In genomic region chr1:36579974-36580383, GRCm38 (mm10) we compare ENCODE assay signal across 8 mouse cellular contexts. TPM values are rescaled to one million over a fixed set of nuclear protein-coding genes. Genes with fewer than 3 reads are reported as not detected.
DNase-seq lines count a peak whose midpoint lies in the region; ATAC-seq and TF ChIP-seq lines count a peak whose summit lies in the region.

No protein-coding gene starts in this region.

- TF ChIP-seq CTCF in left cerebral cortex, adult 2 months (IDR thresholded peaks at IDR 0.05) = no peak

- no peak overlapping the region for H3K9ac ChIP-seq in stomach, embryonic 15.5 days

- H3K36me3 ChIP-seq in erythroblast, embryonic 14.5 days (ENCODE audit: control insufficient read depth) = no peaks in the 10 kb centered on the region
- no peaks in the 10 kb centered on the region for H3K36me3 ChIP-seq in limb, embryonic 10.5 days
- H3K36me3 ChIP-seq in stomach, embryonic 15.5 days = no peaks in the 10 kb centered on the region

- peak overlapping the region; percentile 73 for H3K27ac ChIP-seq in left cerebral cortex, adult 2 months
- H3K27ac ChIP-seq in limb, embryonic 10.5 days = peak overlapping the region; percentile 89
- H3K27ac ChIP-seq in stomach, embryonic 15.5 days = peak overlapping the region; percentile 89

- peak overlapping the region; percentile 17; the same call in 1 of the 2 replicates for H3K4me3 ChIP-seq in left cerebral cortex, adult 2 months
- H3K4me3 ChIP-seq in erythroblast, embryonic 14.5 days (replicated peaks) = peak overlapping the region; percentile 48
- peak overlapping the region; percentile 40 for H3K4me3 ChIP-seq in limb, embryonic 10.5 days
- H3K4me3 ChIP-seq in stomach, embryonic 15.5 days (replicated peaks) = peak overlapping the region; percentile 11; the same call in 1 of the 2 replicates

- no peaks in the 10 kb centered on the region for H3K27me3 ChIP-seq in erythroblast, embryonic 14.5 days (ENCODE audit: control insufficient read depth)
- no peaks in the 10 kb centered on the region for H3K27me3 ChIP-seq in limb, embryonic 10.5 days (ENCODE audit: low read depth, poor library complexity, severe bottlenecking)
- H3K27me3 ChIP-seq in stomach, embryonic 15.5 days (replicated peaks) = no peaks in the 10 kb centered on the region

- intact Hi-C loops in left cerebral cortex, adult 2 months (cut with DNase I) = no loop called here

- H3K4me2 ChIP-seq in stomach, embryonic 15.5 days = peak overlapping the region; percentile 47

- ATAC-seq in stomach, embryonic 15.5 days (ENCODE audit: insufficient read depth, low FRiP score, low read depth) = peak; percentile 73

- no peaks in the 10 kb centered on the region for H3K9me3 ChIP-seq in erythroblast, embryonic 14.5 days (ENCODE audit: control insufficient read depth, low read length)
- no peaks in the 10 kb centered on the region for H3K9me3 ChIP-seq in limb, embryonic 10.5 days (replicated peaks)
- H3K9me3 ChIP-seq in stomach, embryonic 15.5 days = no peaks in the 10 kb centered on the region

- DNase-seq in left cerebral cortex, adult 2 months (ENCODE audit: extremely low spot score in 1 of 2, low spot score in 2 of 2) = no peak
- no peak for DNase-seq in left cerebral cortex, adult 9 months (ENCODE audit: low spot score in 2 of 2)
- no peak for DNase-seq in limb, embryonic 10.5 days (ENCODE audit: low spot score)
- no peak for DNase-seq in urinary bladder, adult 18-20 months (ENCODE audit: low spot score in 2 of 2)
- DNase-seq in adrenal gland, postnatal 14 days = no peak
- DNase-seq in lung, postnatal 36 days = no peak

- peaks cover 18% of the 10 kb centered on the region for H3K4me1 ChIP-seq in erythroblast, embryonic 14.5 days (ENCODE audit: control insufficient read depth)
- H3K4me1 ChIP-seq in limb, embryonic 10.5 days = peaks cover 90% of the 10 kb centered on the region
- peaks cover 40% of the 10 kb centered on the region for H3K4me1 ChIP-seq in stomach, embryonic 15.5 days

- WGBS in limb, embryonic 10.5 days = 44% methylated on average over 6 of the region's 6 CpGs
- 22% methylated on average over 6 of the region's 6 CpGs for WGBS in stomach, embryonic 15.5 days

RNA-seq across cellular contexts. Expression of gene Sema4c, which starts 21.8 kb away (rescaled TPM):
- 10 to 100 TPM; 17.7 to 18.4 TPM for total RNA-seq in left cerebral cortex, adult 2 months (2021)
- 0.01 and 0.02 TPM in 2 replicates for polyA plus RNA-seq in erythroblast, embryonic 14.5 days (2012)
- polyA plus RNA-seq in limb, embryonic 10.5 days (2016; fragmentation: Nextera tagmentation; extraction: Ambion mirVana) = 28.5 and 34.2 TPM in 2 replicates
- 13.6 and 15.0 TPM in 2 replicates for polyA plus RNA-seq in stomach, embryonic 15.5 days (2015; fragmentation: Nextera tagmentation; extraction: Ambion mirVana)
- total RNA-seq in adrenal gland, postnatal 14 days (2021) = 20.7 and 27.9 TPM in 2 replicates

RNA-seq across cellular contexts. Expression of gene Ankrd39, which starts 32.7 kb away (rescaled TPM):
- total RNA-seq in left cerebral cortex, adult 2 months (2021) = 10 to 100 TPM; 12.0 to 14.8 TPM
- polyA plus RNA-seq in erythroblast, embryonic 14.5 days (2012) = 0.31 and 0.45 TPM in 2 replicates
- 19.5 and 20.3 TPM in 2 replicates for polyA plus RNA-seq in limb, embryonic 10.5 days (2016; fragmentation: Nextera tagmentation; extraction: Ambion mirVana)
- 24.9 and 27.2 TPM in 2 replicates for polyA plus RNA-seq in stomach, embryonic 15.5 days (2015; fragmentation: Nextera tagmentation; extraction: Ambion mirVana)
- 11.7 and 15.3 TPM in 2 replicates for total RNA-seq in adrenal gland, postnatal 14 days (2021)

RNA-seq across cellular contexts. Expression of gene Gm42417, which starts 40.8 kb away (rescaled TPM):
- total RNA-seq in left cerebral cortex, adult 2 months (2021) = not detected
- not detected in 2 replicates for polyA plus RNA-seq in erythroblast, embryonic 14.5 days (2012)
- 0.39 TPM in 1 of 2 replicates, not detected in the other for polyA plus RNA-seq in limb, embryonic 10.5 days (2016; fragmentation: Nextera tagmentation; extraction: Ambion mirVana)
- not detected in 2 replicates for polyA plus RNA-seq in stomach, embryonic 15.5 days (2015; fragmentation: Nextera tagmentation; extraction: Ambion mirVana)
- 2.1 TPM in 1 of 2 replicates, not detected in the other for total RNA-seq in adrenal gland, postnatal 14 days (2021)

RNA-seq across cellular contexts. Expression of gene Ankrd23, which starts 43.3 kb away (rescaled TPM):
- total RNA-seq in left cerebral cortex, adult 2 months (2021) = 1 to 10 TPM; 5.0 to 8.1 TPM
- polyA plus RNA-seq in erythroblast, embryonic 14.5 days (2012) = 0.11 TPM in 2 replicates
- polyA plus RNA-seq in limb, embryonic 10.5 days (2016; fragmentation: Nextera tagmentation; extraction: Ambion mirVana) = 14.3 and 16.8 TPM in 2 replicates
- polyA plus RNA-seq in stomach, embryonic 15.5 days (2015; fragmentation: Nextera tagmentation; extraction: Ambion mirVana) = 19.5 and 20.5 TPM in 2 replicates
- total RNA-seq in adrenal gland, postnatal 14 days (2021) = 8.9 and 9.7 TPM in 2 replicates

Comparison
In these comparisons a context has a peak if more than half of its experiments do, and no peak if none do; other contexts are left out.
1. RNA of gene Sema4c, which starts 21.8 kb away (polyA plus RNA-seq): 28.5 to 34.2 TPM in limb, embryonic 10.5 days and 13.6 to 15.0 TPM in stomach, embryonic 15.5 days; 0.01 to 0.02 TPM in erythroblast, embryonic 14.5 days; every median in the first group is over 10 times any median in the second.
2. RNA of gene Ankrd39, which starts 32.7 kb away (polyA plus RNA-seq): 24.9 to 27.2 TPM in stomach, embryonic 15.5 days and 19.5 to 20.3 TPM in limb, embryonic 10.5 days; 0.31 to 0.45 TPM in erythroblast, embryonic 14.5 days; every median in the first group is over 10 times any median in the second.
3. Peak in every context shown above with its lines, with median percentiles within 50 percentile points of each other: H3K27ac ChIP-seq and H3K4me3 ChIP-seq.